Mouse (Mus musculus) MEL (cell line): ENCODE results near the gene Mark1.

ENCODE experiments used
- CHD2 ChIP-seq: IDR thresholded peaks from 2 replicates; pipeline ENCODE4 v1.6.1; 2011; ENCODE audit warnings: low read length, improper control_type of control experiment
- CTCF ChIP-seq, 3 experiments: IDR thresholded peaks in 2 of 3; conservative IDR thresholded peaks in 1 of 3; 2 replicates each; pipeline ENCODE4 v1.5.1; 2011 to 2012; ENCODE audit warnings: low read length in 3 of 3, low read depth in 2 of 3, mild to moderate bottlenecking in 2 of 3, improper control_type of control experiment in 1 of 3, inconsistent platforms in 1 of 3, mixed read lengths in 1 of 3, moderate library complexity in 1 of 3; ENCODE audit not compliant: control insufficient read depth in 1 of 3, insufficient read depth in 1 of 3, poor library complexity in 1 of 3, severe bottlenecking in 1 of 3
- E2F4 ChIP-seq: IDR thresholded peaks from 2 replicates; pipeline ENCODE4 v1.6.1; 2011; ENCODE audit warnings: low read depth, low read length, improper control_type of control experiment, borderline replicate concordance
- EP300 ChIP-seq, 2 experiments: IDR thresholded peaks; 2 replicates each; pipeline ENCODE4 v1.6.1; 2011; ENCODE audit warnings: improper control_type of control experiment in 2 of 2, low read length in 2 of 2, low read depth in 1 of 2, mild to moderate bottlenecking in 1 of 2
- GATA1 ChIP-seq: IDR thresholded peaks from 2 replicates; pipeline ENCODE4 v1.6.1; 2011; ENCODE audit warnings: low read depth, low read length, improper control_type of control experiment
- MAX ChIP-seq: IDR thresholded peaks from 2 replicates; pipeline ENCODE4 v1.6.1; 2011; ENCODE audit warnings: low read length, improper control_type of control experiment
- MAZ ChIP-seq: IDR thresholded peaks from 2 replicates; pipeline ENCODE4 v1.6.1; 2012; ENCODE audit warnings: low read depth, mild to moderate bottlenecking, inconsistent platforms, low read length, improper control_type of control experiment
- MEF2A ChIP-seq: IDR thresholded peaks from 2 replicates; pipeline ENCODE4 v1.6.1; 2014; ENCODE audit warnings: low read depth, mild to moderate bottlenecking, inconsistent platforms, low read length, improper control_type of control experiment; ENCODE audit not compliant: poor library complexity, insufficient replicate concordance, severe bottlenecking; ENCODE audit errors: extremely low read depth
- NELFE ChIP-seq: IDR thresholded peaks from 2 replicates; pipeline ENCODE4 v1.6.1; 2011; ENCODE audit warnings: low read depth, low read length, improper control_type of control experiment
- NRF1 ChIP-seq: IDR thresholded peaks from 2 replicates; pipeline ENCODE4 v1.6.1; 2014; ENCODE audit warnings: low read depth, mild to moderate bottlenecking, inconsistent platforms, low read length, improper control_type of control experiment, moderate library complexity; ENCODE audit not compliant: poor library complexity, insufficient read depth, severe bottlenecking
- POLR2A ChIP-seq, 2 experiments: IDR thresholded peaks; 2 replicates each; pipeline ENCODE4 v1.6.1; 2011 to 2012; ENCODE audit warnings: low read length in 2 of 2, mild to moderate bottlenecking in 2 of 2, control low read depth in 1 of 2, improper control_type of control experiment in 1 of 2, low read depth in 1 of 2, moderate library complexity in 1 of 2; ENCODE audit not compliant: control insufficient read depth in 1 of 2, insufficient read depth in 1 of 2, poor library complexity in 1 of 2
- RAD21 ChIP-seq: IDR thresholded peaks from 2 replicates; pipeline ENCODE4 v1.6.1; 2011; ENCODE audit warnings: mild to moderate bottlenecking, low read depth, low read length, improper control_type of control experiment
- TAL1 ChIP-seq: IDR thresholded peaks from 2 replicates; pipeline ENCODE4 v1.6.1; 2012; ENCODE audit warnings: mild to moderate bottlenecking, inconsistent platforms, low read length, moderate library complexity, mixed read lengths
- USF2 ChIP-seq, 2 experiments: IDR thresholded peaks; 2 replicates each; pipeline ENCODE4 v1.6.1; 2011 to 2012; ENCODE audit warnings: improper control_type of control experiment in 2 of 2, low read length in 2 of 2, borderline replicate concordance in 1 of 2, inconsistent platforms in 1 of 2, low read depth in 1 of 2, mild to moderate bottlenecking in 1 of 2; ENCODE audit not compliant: insufficient read depth in 1 of 2

DNA sequence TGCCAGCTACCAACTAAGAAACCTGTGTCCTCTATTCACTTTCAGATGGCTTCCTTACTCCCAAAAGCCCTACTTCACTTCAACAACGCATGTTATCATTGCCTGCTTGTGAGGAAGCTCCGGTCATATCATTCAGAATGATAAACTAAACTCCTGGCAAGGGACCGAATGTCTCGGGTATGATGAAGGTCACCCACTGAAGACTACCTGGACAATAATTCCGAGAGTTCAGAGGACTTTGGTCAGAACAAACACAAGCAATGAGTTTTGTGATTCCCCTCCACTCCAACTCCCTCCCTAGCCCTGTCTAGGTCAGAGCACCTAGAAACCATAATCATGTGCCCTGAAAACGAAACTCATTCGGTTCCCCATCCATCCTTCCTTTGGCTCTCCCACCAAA lies 117.5 kb downstream of the Mark1 start:
- TF ChIP-seq RAD21 = no peak
- TF ChIP-seq POLR2A (IDR thresholded peaks at IDR 0.05; ENCODE audit: control insufficient read depth in 1 of 2, insufficient read depth in 1 of 2, low read depth in 1 of 2, low read length in 2 of 2, poor library complexity in 1 of 2) = no peak
- TF ChIP-seq EP300 (IDR thresholded peaks at IDR 0.05; ENCODE audit: low read depth in 1 of 2, low read length in 2 of 2) = no peak
- TF ChIP-seq E2F4 = no peak
- TF ChIP-seq GATA1 = no peak
- TF ChIP-seq CTCF (IDR thresholded peaks at IDR 0.05 in 2 of 3, conservative IDR thresholded peaks at IDR 0.05 in 1 of 3; ENCODE audit: control insufficient read depth in 1 of 3, insufficient read depth in 1 of 3, low read depth in 2 of 3, low read length in 3 of 3, poor library complexity in 1 of 3, severe bottlenecking in 1 of 3) = no peak
- no peak for TF ChIP-seq MAX
- TF ChIP-seq USF2 (IDR thresholded peaks at IDR 0.05; ENCODE audit: borderline replicate concordance in 1 of 2, insufficient read depth in 1 of 2, low read depth in 1 of 2, low read length in 2 of 2) = no peak
- no peak for TF ChIP-seq NELFE
- no peak for TF ChIP-seq TAL1
- TF ChIP-seq MAZ = no peak
- TF ChIP-seq CHD2 = no peak
- no peak for TF ChIP-seq NRF1
- no peak for TF ChIP-seq MEF2A
